Mouse (Mus musculus): ENCODE measurements around the gene Atp6v0b. TPM values are rescaled to one million over a fixed set of nuclear protein-coding genes. Genes with fewer than 3 reads are reported as not detected.

The Atp6v0b gene
- 453 and 682 TPM in 2 replicates for polyA plus RNA-seq (2012; rRNA removed)

DNA sequence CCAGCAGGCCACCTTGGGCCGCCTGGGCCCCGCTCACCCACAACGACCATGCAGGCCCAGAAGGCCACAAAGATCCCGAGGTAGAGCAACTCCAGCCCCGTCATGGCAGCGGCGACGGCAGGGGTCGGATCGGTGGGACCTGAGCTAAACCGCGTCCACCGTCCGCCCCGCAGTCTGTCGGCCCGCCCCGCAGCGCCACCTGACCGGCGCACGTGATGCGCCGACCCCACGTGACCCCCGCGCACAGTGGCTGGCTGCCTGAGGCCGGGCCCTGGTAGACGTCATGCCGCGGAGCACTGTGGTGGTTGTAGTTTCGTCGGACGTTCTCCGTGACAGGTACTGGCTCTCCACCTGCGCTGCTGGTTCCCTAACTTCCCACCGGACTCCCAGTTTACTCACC, at the start of gene Atp6v0b:
Atp6v0b (minus strand) TSS at position 201 of the 400 bp plus-strand sequence.
- peak; percentile 71 for TF ChIP-seq POLR2A (IDR thresholded peaks at IDR 0.05; ENCODE audit: borderline replicate concordance, extremely low read depth, insufficient read depth, insufficient read length, poor library complexity, severe bottlenecking)
- no peak for TF ChIP-seq CTCF (IDR thresholded peaks at IDR 0.05; ENCODE audit: borderline replicate concordance, extremely low read depth, insufficient read depth, insufficient read length)

DNA sequence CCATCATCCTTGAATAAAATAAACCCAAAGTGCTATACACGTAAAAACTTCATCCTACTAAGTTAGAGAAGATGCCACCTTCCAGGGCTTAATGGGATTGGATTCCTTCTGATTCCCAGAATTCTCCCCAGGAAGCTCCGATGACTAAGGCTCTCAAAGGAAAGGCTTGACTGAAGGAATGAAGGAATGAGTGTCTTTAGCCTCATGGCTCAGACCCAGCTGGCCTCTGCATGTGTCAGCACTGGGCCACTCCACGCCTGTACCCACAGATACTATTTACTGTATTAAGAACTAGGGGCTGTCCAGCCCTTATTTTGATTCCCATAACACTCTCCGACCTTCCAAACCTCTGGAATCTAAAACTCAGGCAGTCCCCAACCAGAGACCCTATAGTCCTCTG, 46.9 kb upstream of the Atp6v0b start:
- TF ChIP-seq CTCF (IDR thresholded peaks at IDR 0.05; ENCODE audit: borderline replicate concordance, extremely low read depth, insufficient read depth, insufficient read length): no peak
- TF ChIP-seq POLR2A (IDR thresholded peaks at IDR 0.05; ENCODE audit: borderline replicate concordance, extremely low read depth, insufficient read depth, insufficient read length, poor library complexity, severe bottlenecking): no peak
- no peak for DNase-seq (ENCODE audit: low read depth)

More for the DNA sequence above, at the start of gene Atp6v0b:
- peak; percentile 97 for DNase-seq (ENCODE audit: low read depth)

DNA sequence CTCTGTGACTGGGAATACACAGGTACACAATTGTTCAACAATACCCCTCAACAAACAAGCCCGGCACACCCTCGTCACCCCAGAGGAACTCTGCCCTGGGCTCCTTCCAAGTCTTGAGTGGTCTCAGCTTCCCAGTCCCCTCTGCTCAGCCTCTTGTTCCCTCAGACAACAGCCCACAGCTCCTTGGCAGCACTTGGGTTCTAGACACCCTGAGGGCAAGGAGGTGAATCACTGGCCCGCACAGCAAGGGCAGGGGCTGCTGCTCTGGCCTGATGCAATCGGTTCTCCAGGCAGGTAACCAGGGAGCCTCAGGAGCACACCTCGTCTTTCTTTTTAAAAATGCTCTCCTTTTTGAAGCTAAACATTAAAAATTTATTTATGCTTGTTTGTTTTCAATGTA, 46.1 kb upstream of the Atp6v0b start:
- TF ChIP-seq CTCF (IDR thresholded peaks at IDR 0.05; ENCODE audit: borderline replicate concordance, extremely low read depth, insufficient read depth, insufficient read length) (no peak), POLR2A (IDR thresholded peaks at IDR 0.05; ENCODE audit: borderline replicate concordance, extremely low read depth, insufficient read depth, insufficient read length, poor library complexity, severe bottlenecking) (no peak)
- no peak for DNase-seq (ENCODE audit: low read depth)

DNA sequence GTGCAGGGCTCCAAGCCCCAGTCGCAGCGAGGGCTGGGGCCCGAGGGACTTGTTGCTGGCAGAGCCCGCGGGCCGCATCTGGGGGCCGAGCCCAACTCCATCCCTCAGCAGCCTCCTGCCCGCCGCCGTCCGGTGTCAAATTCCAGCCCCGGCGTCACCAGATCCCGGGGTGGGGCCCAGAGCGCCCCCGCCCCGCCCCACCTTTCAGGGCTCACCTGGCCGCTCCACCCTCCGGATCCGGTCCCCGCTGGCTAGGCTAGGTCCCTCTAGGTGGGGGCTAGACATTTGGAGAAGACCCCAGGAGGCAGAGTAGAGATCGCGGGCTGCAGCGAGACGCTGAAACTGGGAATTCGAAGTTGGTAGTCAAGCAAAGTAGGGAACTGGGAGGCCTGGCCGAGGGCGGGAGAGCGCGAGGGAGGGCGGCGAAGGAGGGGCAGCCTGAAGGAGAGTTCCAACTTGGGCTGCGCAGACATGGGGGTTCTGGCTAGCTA, 42.3 kb upstream of the Atp6v0b start, which contains the start of gene Artn:
Artn (minus strand) TSS at position 373 of the 491 bp plus-strand sequence.
- no peak for DNase-seq (ENCODE audit: low read depth)
- TF ChIP-seq POLR2A (IDR thresholded peaks at IDR 0.05; ENCODE audit: borderline replicate concordance, extremely low read depth, insufficient read depth, insufficient read length, poor library complexity, severe bottlenecking) (no peak), CTCF (IDR thresholded peaks at IDR 0.05; ENCODE audit: borderline replicate concordance, extremely low read depth, insufficient read depth, insufficient read length) (no peak)

DNA sequence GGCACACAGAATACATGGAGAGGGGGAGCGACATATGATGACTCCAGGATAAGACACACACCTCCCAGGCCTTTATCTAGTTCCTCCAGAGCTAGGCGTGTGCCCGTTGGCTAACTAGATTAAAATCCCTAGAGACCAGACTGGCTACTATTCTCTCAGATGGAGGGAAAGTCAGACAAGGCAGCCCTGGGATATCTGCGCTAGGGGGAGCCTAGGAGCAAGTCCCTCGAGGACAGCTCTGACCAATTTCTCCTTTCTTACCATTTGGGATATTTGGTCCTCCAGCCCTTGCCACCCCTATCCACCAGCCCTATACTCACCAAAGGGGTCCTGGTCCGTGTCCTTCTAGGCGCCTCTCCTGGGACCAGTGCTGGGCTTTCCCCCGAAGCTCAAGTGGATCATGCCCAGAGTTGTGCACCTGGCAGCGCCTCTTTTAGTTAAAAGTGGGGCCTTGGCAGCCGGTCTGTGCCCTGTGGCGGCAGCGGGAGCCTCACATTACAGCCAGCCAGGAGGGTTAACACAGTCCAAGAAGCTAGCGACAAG, 41.6 kb upstream of the Atp6v0b start:
- TF ChIP-seq CTCF (IDR thresholded peaks at IDR 0.05; ENCODE audit: borderline replicate concordance, extremely low read depth, insufficient read depth, insufficient read length) (peak; percentile 53; the same call in 1 of the 2 replicates), POLR2A (IDR thresholded peaks at IDR 0.05; ENCODE audit: borderline replicate concordance, extremely low read depth, insufficient read depth, insufficient read length, poor library complexity, severe bottlenecking) (no peak)
- DNase-seq (ENCODE audit: low read depth): no peak

DNA sequence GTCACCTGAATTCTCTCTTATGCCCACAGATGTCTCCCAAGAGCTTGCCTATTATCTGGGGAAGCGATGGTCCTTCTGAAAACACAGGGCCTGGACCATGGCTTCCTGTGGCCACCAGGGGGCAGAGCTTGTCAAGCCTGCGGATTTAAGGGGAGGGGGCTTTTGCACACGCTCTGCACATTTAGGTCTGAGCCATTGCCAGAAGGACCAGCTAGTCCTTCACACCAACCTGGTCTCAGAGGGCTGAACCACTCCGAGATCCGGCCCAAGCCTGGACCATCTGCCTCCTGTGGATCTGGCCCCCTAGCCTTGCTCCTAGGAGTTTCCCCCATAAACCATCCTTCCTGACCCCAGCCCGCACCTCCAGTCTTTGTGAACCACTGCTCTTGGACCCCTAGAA, 41.1 kb upstream of the Atp6v0b start:
- peak; percentile 84 for DNase-seq (ENCODE audit: low read depth)
- TF ChIP-seq POLR2A (IDR thresholded peaks at IDR 0.05; ENCODE audit: borderline replicate concordance, extremely low read depth, insufficient read depth, insufficient read length, poor library complexity, severe bottlenecking) (no peak), CTCF (IDR thresholded peaks at IDR 0.05; ENCODE audit: borderline replicate concordance, extremely low read depth, insufficient read depth, insufficient read length) (peak; percentile 87)

DNA sequence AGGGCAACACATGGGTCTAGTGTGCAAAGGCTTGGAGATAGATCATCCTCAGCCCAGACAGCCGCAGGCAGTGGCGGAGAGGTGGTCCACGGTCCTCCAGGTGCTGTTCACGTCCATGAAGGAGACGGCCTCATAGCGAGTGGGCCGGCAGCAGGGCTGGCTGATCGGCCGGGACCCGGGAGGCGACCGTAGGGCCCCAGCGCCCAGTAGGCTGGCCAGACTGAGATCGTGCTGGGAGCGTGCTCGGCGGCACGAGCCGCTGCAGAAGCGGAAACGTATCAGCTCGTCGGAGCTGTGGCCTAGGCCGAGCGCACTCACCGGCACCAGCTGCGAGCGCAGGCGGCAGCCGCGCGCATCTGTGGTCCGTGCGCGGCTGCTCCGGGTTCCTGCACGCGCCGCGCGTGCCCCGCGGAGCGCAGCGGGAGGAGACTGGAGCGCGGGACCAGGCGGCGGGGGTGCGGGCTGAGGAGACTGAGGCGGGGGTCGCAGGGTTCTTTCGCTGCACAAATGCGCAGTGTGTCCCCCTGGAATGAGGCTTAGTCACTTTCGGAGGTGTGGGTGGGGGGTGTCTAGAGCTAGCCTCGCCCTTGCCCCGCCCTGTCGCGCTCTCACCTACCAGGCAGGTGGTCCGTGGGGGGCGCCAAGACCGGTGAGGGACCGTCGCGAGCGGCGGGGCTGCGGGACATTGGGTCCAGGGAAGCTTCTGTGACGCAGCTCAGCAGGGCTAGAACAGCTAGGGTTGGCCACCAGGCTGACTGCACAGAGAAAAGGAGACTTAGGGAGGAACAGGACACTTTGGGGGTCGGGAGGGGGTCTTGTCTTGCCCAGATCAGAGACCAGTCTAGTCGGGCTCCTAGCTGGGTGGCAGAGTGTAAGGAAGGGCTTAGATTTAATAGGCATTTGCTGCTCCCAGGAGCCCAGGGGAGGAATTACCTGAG, 39.7 kb upstream of the Atp6v0b start:
- no peak for TF ChIP-seq CTCF (IDR thresholded peaks at IDR 0.05; ENCODE audit: borderline replicate concordance, extremely low read depth, insufficient read depth, insufficient read length)
- 0 out of 2 replicates have a peak, but pooled peaks have one; percentile 22 for TF ChIP-seq POLR2A (IDR thresholded peaks at IDR 0.05; ENCODE audit: borderline replicate concordance, extremely low read depth, insufficient read depth, insufficient read length, poor library complexity, severe bottlenecking)
- DNase-seq (ENCODE audit: low read depth): peak; percentile 77

DNA sequence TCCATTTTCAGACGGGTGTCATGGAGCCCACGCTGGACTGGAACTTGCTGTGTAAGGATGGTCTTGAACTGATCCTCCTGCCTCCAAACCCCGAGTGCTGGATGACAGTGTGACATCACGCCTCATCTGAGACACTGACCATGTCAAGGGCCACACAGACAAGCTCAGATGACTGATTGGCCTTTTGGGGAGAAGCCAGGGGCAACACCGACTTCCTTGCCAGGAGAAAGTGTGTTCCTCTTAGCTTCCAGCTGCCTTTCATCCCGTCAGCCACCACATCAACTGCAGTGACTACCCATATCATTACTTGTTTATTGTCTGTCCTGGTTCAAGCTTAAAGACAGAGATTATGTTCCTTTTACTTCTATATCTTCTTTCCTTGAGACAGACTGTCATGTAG, 37.8 kb upstream of the Atp6v0b start:
- DNase-seq (ENCODE audit: low read depth): no peak
- TF ChIP-seq POLR2A (IDR thresholded peaks at IDR 0.05; ENCODE audit: borderline replicate concordance, extremely low read depth, insufficient read depth, insufficient read length, poor library complexity, severe bottlenecking) (no peak), CTCF (IDR thresholded peaks at IDR 0.05; ENCODE audit: borderline replicate concordance, extremely low read depth, insufficient read depth, insufficient read length) (no peak)

DNA sequence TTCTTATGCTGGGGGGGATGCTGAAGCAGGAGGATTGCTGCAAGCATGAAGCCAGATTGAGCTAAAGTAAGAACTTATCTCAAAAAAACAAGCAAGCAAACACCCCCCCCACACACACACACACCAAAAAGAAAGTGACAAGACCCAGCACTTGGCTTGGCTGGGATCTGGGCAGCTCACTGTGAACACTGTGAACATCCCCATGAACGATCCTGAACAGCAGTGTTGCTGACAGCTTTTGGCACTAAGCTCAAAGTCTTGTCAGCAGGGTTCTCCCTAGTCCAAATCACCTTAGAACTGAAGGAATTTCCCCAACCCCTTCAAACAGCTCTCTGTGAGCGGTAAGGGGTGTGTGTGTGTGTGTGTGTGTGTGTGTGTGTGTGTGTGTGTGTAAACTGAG, 36.3 kb upstream of the Atp6v0b start:
- TF ChIP-seq POLR2A (IDR thresholded peaks at IDR 0.05; ENCODE audit: borderline replicate concordance, extremely low read depth, insufficient read depth, insufficient read length, poor library complexity, severe bottlenecking) (no peak), CTCF (IDR thresholded peaks at IDR 0.05; ENCODE audit: borderline replicate concordance, extremely low read depth, insufficient read depth, insufficient read length) (no peak)
- DNase-seq (ENCODE audit: low read depth): no peak

DNA sequence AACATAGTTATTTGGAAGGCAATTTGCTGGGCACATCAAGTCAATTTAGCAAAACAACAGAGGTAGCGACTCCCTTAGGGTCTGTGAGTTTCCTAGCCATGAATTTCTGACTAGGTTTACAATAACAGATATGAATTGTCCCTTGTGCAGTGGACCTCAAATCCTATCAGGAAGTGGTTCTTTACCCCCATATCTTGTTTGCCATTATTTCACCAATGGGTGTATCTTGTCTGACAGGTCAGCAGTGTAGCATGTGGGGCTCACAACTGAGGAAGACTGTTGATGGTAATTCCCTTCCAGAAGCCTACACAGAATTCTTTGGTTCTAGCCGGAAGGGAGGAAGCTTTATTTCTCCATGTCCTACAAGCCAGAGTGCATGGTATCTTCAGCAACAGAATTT, 34.2 kb upstream of the Atp6v0b start:
- TF ChIP-seq POLR2A (IDR thresholded peaks at IDR 0.05; ENCODE audit: borderline replicate concordance, extremely low read depth, insufficient read depth, insufficient read length, poor library complexity, severe bottlenecking) (no peak), CTCF (IDR thresholded peaks at IDR 0.05; ENCODE audit: borderline replicate concordance, extremely low read depth, insufficient read depth, insufficient read length) (no peak)
- DNase-seq (ENCODE audit: low read depth): no peak

DNA sequence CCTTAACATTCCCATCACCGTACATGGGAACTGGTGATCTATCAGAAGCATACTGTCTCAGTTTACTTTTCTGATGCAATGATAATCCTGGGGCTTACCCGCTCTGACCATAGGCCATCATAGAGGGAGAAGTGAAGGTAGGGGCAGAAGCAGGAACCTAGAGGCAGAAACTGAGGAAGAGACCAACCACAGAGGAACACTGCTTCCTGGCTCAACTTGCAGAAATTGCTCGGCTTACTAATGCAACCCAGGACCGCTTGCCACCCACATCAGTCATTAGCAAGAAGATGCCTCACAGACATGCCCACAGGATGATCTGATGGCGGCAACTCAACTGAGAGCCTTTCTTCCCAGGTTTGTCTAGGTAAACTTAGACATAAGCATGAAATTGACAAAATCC, 31.6 kb upstream of the Atp6v0b start:
- no peak for TF ChIP-seq CTCF (IDR thresholded peaks at IDR 0.05; ENCODE audit: borderline replicate concordance, extremely low read depth, insufficient read depth, insufficient read length)
- no peak for TF ChIP-seq POLR2A (IDR thresholded peaks at IDR 0.05; ENCODE audit: borderline replicate concordance, extremely low read depth, insufficient read depth, insufficient read length, poor library complexity, severe bottlenecking)
- no peak for DNase-seq (ENCODE audit: low read depth)
